Mouse (Mus musculus) hindbrain, embryonic 11.5 days (tissue): ENCODE results near the gene Hapln4. TPM values are rescaled to one million over a fixed set of nuclear protein-coding genes. Genes with fewer than 3 reads are reported as not detected.

Experiments
- ATAC-seq: fragments of 200-750 bp; cut with Nextera tagmentation; 2 replicates; pipeline ENCODE4 v1.8.0; 2017; ENCODE audit warnings: mild to moderate bottlenecking, moderate TSS enrichment, moderate library complexity; ENCODE audit not compliant: low FRiP score
- DNase-seq: peaks from one replicate; pipeline ENCODE4 v3.0.0-alpha.2; 2015; ENCODE audit warnings: low spot score
- H3K27ac ChIP-seq: fragments of 300-500 bp; sonication (generic); 2 replicates; pipeline ENCODE4 v1.5.1; 2014; ENCODE audit warnings: mild to moderate bottlenecking, low read depth, low read length
- H3K27me3 ChIP-seq: fragments of 300-500 bp; sonication (generic); 2 replicates; pipeline ENCODE4 v1.6.1; 2014; ENCODE audit warnings: mild to moderate bottlenecking, low read length, moderate library complexity, mixed read lengths; ENCODE audit not compliant: control insufficient read depth, insufficient read depth
- H3K36me3 ChIP-seq: fragments of 300-500 bp; sonication (generic); 2 replicates; pipeline ENCODE4 v1.6.1; 2014; ENCODE audit warnings: mild to moderate bottlenecking, low read length, moderate library complexity, mixed read lengths; ENCODE audit not compliant: control insufficient read depth, insufficient read depth
- H3K4me1 ChIP-seq: fragments of 300-500 bp; sonication (generic); replicated peaks from 2 replicates; pipeline ENCODE4 v1.6.1; 2014; ENCODE audit warnings: low read length, mixed read lengths; ENCODE audit not compliant: control insufficient read depth, insufficient read depth
- H3K4me2 ChIP-seq: fragments of 300-500 bp; sonication (generic); replicated peaks from 2 replicates; pipeline ENCODE4 v1.6.1; 2014; ENCODE audit warnings: mild to moderate bottlenecking, low read depth, low read length
- H3K4me3 ChIP-seq: fragments of 300-500 bp; sonication (generic); 2 replicates; pipeline ENCODE4 v1.5.1; 2014; ENCODE audit warnings: low read depth, low read length
- H3K9ac ChIP-seq: fragments of 300-500 bp; sonication (generic); 2 replicates; pipeline ENCODE4 v1.6.1; 2014; ENCODE audit warnings: low read depth, low read length
- H3K9me3 ChIP-seq: fragments of 300-500 bp; sonication (generic); 2 replicates; pipeline ENCODE4 v1.6.1; 2016; ENCODE audit warnings: low read length; ENCODE audit not compliant: control insufficient read depth
- WGBS: fragments of 180-500 bp; shearing (Covaris S2); extraction: QIAGEN DNeasy Blood & Tissue Kit; methylation state at CpG from one replicate; pipeline ENCODE4 v1.1.7; 2014; 5-methylcytosine and 5-hydroxymethylcytosine counted together
- polyA plus RNA-seq: library from polyadenylated mRNA; unstranded; fragments of >200 nt; fragmentation: Nextera tagmentation; extraction: Ambion mirVana; gene quantifications from 2 replicates; pipeline ENCODE4 v1.2.1, GENCODE M21; 2014

Hapln4 gene
- polyA plus RNA-seq, 1 experiment from 2014 or later = not detected

- H3K4me2 ChIP-seq = peak overlapping the region; percentile 64; the same call in 1 of the 2 replicates
- peaks cover 8% of the 10 kb centered on the region; the same call in 1 of the 2 replicates for H3K4me1 ChIP-seq
- DNase-seq (no peak), ATAC-seq (no peak)
- H3K4me3 ChIP-seq = no peak overlapping the region
- no peak overlapping the region for H3K27ac ChIP-seq
- no peak overlapping the region for H3K9ac ChIP-seq
- H3K9me3 ChIP-seq = no peaks in the 10 kb centered on the region
- 77% methylated on average over 4 of the region's 4 CpGs for WGBS
- H3K27me3 ChIP-seq = no peaks in the 10 kb centered on the region
- 0 out of 2 replicates have a peak, but pooled peaks cover 6% of the 10 kb centered on the region for H3K36me3 ChIP-seq
These were observed 54.6 kb downstream of the Hapln4 start for GRCm38 (mm10) chr8:70137890-70138289.

DNA sequence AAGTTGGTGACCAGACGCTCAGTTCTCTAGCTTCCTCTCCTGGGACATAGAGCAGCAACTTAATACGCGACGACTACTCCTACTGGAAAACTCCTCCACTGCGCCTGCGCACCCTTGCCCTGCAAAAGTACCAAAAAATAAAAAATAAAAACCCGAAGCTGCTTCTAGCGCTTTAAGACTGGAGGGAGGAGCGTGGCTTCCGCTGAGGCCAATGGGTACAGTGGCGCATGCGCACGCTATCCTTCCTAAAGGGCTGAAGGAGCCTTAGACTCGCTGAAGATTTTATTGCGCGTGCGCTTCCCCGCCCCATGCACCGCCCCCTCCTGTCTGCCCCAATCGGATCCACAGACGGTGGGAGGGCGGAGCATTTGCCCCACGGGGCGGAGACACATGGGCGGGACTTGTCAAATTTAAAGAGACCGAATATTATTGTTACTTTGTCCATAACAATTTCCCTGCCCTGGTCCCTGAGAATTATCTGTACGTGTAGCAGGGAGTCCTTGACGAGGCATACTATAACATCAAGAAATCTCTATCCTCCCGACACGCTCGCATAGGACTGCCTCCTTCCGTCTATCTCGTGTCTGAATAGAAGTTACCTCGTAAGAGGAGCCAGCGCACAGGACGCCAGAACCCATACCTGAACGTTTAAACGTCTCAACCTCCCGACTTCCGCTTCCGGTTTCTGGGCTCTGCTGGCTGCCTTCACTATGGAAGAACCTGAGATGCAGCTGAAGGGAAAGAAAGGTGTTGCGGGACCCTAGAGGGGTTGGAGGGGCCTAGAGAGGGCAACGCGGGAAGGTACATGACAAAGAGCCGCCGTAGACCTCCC lies 56.0 kb downstream of the Hapln4 start, which contains the start of the genes Rfxank, Borcs8 and Mef2b:
Gene Rfxank (minus strand): TSS at position 129 of the 832 bp plus-strand sequence.
Gene Borcs8 (plus strand): TSS at position 474 of the 832 bp plus-strand sequence.
Gene Mef2b (plus strand): TSS at position 686 of the 832 bp plus-strand sequence.
- no peaks in the 10 kb centered on the region for H3K27me3 ChIP-seq
- WGBS = under 1% methylated on average over 46 of the region's 46 CpGs
- peak within 1 kb of the TSS; percentile 73 for H3K4me2 ChIP-seq
- H3K4me3 ChIP-seq = peak within 1 kb of the TSS; percentile 79
- DNase-seq (peak; percentile 100), ATAC-seq (peak; percentile 97)
- peaks cover 8% of the 10 kb centered on the region; the same call in 1 of the 2 replicates for H3K4me1 ChIP-seq
- H3K9ac ChIP-seq = peak within 1 kb of the TSS; percentile 77
- 0 out of 2 replicates have a peak, but pooled peaks cover 6% of the 10 kb centered on the region for H3K36me3 ChIP-seq
- no peaks in the 10 kb centered on the region for H3K9me3 ChIP-seq
- peak within 1 kb of the TSS; percentile 61 for H3K27ac ChIP-seq

DNA sequence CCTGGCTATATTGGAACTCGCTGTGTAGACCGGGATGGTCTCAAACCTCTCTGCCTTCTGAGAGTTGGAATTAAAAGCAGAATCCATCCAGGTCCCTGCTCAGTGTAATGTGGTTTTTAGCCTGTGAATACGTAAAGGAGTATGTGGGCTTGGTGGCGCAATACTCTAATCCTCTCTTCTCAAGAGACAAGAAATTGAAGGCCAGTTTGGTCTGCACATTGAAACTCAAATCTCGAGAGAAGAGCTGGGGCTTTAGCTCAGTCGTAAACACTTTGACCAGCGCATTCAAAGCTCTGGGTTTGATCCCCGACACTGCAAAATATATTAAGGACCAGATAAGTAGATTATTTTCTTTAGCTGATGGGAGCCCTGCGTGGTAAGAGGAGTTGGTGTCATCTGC lies 56.7 kb downstream of the Hapln4 start:
- 19% methylated on average over 9 of the region's 9 CpGs for WGBS
- no peaks in the 10 kb centered on the region for H3K27me3 ChIP-seq
- no peak for ATAC-seq
- peak overlapping the region; percentile 73 for H3K4me2 ChIP-seq
- no peaks in the 10 kb centered on the region for H3K9me3 ChIP-seq
- 0 out of 2 replicates have a peak, but pooled peaks cover 2% of the 10 kb centered on the region for H3K36me3 ChIP-seq
- H3K4me1 ChIP-seq = peaks cover 8% of the 10 kb centered on the region; the same call in 1 of the 2 replicates
- peak overlapping the region; percentile 79 for H3K4me3 ChIP-seq
- H3K9ac ChIP-seq = peak overlapping the region; percentile 77
- no peak for DNase-seq
- peak overlapping the region; percentile 61; the same call in 1 of the 2 replicates for H3K27ac ChIP-seq

Other genes starting within 250 kb of the Hapln4 start
- gene Cilp2, start 195.8 kb upstream of the Hapln4 start, polyA plus RNA-seq = 0.50 and 0.73 TPM in 2 replicates
- gene Tssk6, start 181.3 kb upstream of the Hapln4 start, polyA plus RNA-seq = 4.2 and 4.3 TPM in 2 replicates
- gene Ndufa13, start 180.9 kb upstream of the Hapln4 start, polyA plus RNA-seq = 169 and 174 TPM in 2 replicates
- gene Yjefn3, start 180.7 kb upstream of the Hapln4 start, polyA plus RNA-seq = 4.6 and 6.1 TPM in 2 replicates
- gene Gatad2a, start 87.1 kb upstream of the Hapln4 start, polyA plus RNA-seq = 48.8 and 62.0 TPM in 2 replicates
- 51.1 and 52.1 TPM in 2 replicates for gene Mau2, start 40.7 kb upstream of the Hapln4 start, polyA plus RNA-seq
- gene Sugp1, start 40.6 kb upstream of the Hapln4 start, polyA plus RNA-seq = 34.5 and 35.4 TPM in 2 replicates
- 0.86 and 1.4 TPM in 2 replicates for gene Tm6sf2, start 10.5 kb upstream of the Hapln4 start, polyA plus RNA-seq
- 71.3 and 74.5 TPM in 2 replicates for gene Ncan, start 37.4 kb downstream of the Hapln4 start, polyA plus RNA-seq
- 16.7 and 19.2 TPM in 2 replicates for gene Nr2c2ap, start 47.9 kb downstream of the Hapln4 start, polyA plus RNA-seq
- gene Rfxank, start 55.7 kb downstream of the Hapln4 start, polyA plus RNA-seq = 10.9 and 14.6 TPM in 2 replicates
- gene Borcs8, start 56.0 kb downstream of the Hapln4 start, polyA plus RNA-seq = 48.4 and 49.0 TPM in 2 replicates
- 0.28 and 0.32 TPM in 2 replicates for gene Mef2b, start 56.3 kb downstream of the Hapln4 start, polyA plus RNA-seq
- gene Tmem161a, start 88.9 kb downstream of the Hapln4 start, polyA plus RNA-seq = 22.3 and 24.3 TPM in 2 replicates
- gene Slc25a42, start 128.8 kb downstream of the Hapln4 start, polyA plus RNA-seq = 1.5 and 2.0 TPM in 2 replicates
- 46.5 and 46.8 TPM in 2 replicates for gene Sugp2, start 150.8 kb downstream of the Hapln4 start, polyA plus RNA-seq
- 34.0 and 37.5 TPM in 2 replicates for gene Armc6, start 151.0 kb downstream of the Hapln4 start, polyA plus RNA-seq
- gene Homer3, start 199.4 kb downstream of the Hapln4 start, polyA plus RNA-seq = 50.4 and 51.6 TPM in 2 replicates
- gene Ddx49, start 219.0 kb downstream of the Hapln4 start, polyA plus RNA-seq = 43.3 and 50.1 TPM in 2 replicates
- 268 and 278 TPM in 2 replicates for gene Cope, start 219.1 kb downstream of the Hapln4 start, polyA plus RNA-seq
- gene Cers1, start 232.3 kb downstream of the Hapln4 start, polyA plus RNA-seq = 5.7 and 6.2 TPM in 2 replicates
- gene Gdf1, start 246.4 kb downstream of the Hapln4 start, polyA plus RNA-seq = 1.3 TPM in 2 replicates